Mouse (Mus musculus) megakaryocyte-erythroid progenitor cell, adult 5 weeks (primary cell): ENCODE data around the gene Uts2. TPM values are rescaled to one million over a fixed set of nuclear protein-coding genes. Genes with fewer than 3 reads are reported as not detected.

ENCODE experiments used
- polyA plus RNA-seq: library from polyadenylated mRNA; stranded (reverse); fragments of >175 nt; gene quantifications from 2 replicates; pipeline ENCODE4 v1.2.3, GENCODE M21; 2012

Gene Uts2
- not detected in 2 replicates for polyA plus RNA-seq

GRCm38 (mm10) chr4:150996797-150997196 is at the start of gene Uts2:
Gene Uts2 (plus strand): TSS chr4:150997097.

GRCm38 (mm10) chr4:151044037-151044943 is 47.4 kb downstream of the Uts2 start, which contains the start of gene Per3:
Gene Per3 (minus strand): TSS chr4:151044665.

Other genes with a start within 250 kb of the Uts2 start
- gene Errfi1, start 143.2 kb upstream of the Uts2 start, polyA plus RNA-seq: 2.8 and 4.2 TPM in 2 replicates
- 315 and 354 TPM in 2 replicates for gene Park7, start 82.7 kb upstream of the Uts2 start, polyA plus RNA-seq
- 0.12 and 0.13 TPM in 2 replicates for gene Tnfrsf9, start 82.5 kb upstream of the Uts2 start, polyA plus RNA-seq
- 9.2 and 9.6 TPM in 2 replicates for gene Per3, start 47.6 kb downstream of the Uts2 start, polyA plus RNA-seq
- gene Vamp3, start 60.9 kb downstream of the Uts2 start, polyA plus RNA-seq: 3.9 and 6.9 TPM in 2 replicates
- gene Gm13090, start 92.5 kb downstream of the Uts2 start, polyA plus RNA-seq: not detected in 2 replicates